Mouse (Mus musculus) mesoderm, embryonic 11.5 days (tissue): Measurements from ENCODE around the gene Hrasls5.

ENCODE experiments used
- DNase-seq: peaks from one replicate; pipeline ENCODE4 v3.0.0-alpha.2; 2012; ENCODE audit warnings: low read depth, low spot score

The Hrasls5 gene

GRCm38 (mm10) chr19:7611942-7612757 is at the start of gene Hrasls5:
Gene Hrasls5, plus strand, starts transcription at chr19:7612541.
- DNase-seq: peak; percentile 14

GRCm38 (mm10) chr19:7562601-7563129 is 49.7 kb upstream of the Hrasls5 start:
- DNase-seq: no peak

GRCm38 (mm10) chr19:7563676-7564075 is 48.7 kb upstream of the Hrasls5 start:
- no peak for DNase-seq

GRCm38 (mm10) chr19:7564457-7564856 is 47.9 kb upstream of the Hrasls5 start:
- no peak for DNase-seq

GRCm38 (mm10) chr19:7566826-7567225 is 45.5 kb upstream of the Hrasls5 start:
- DNase-seq: no peak

GRCm38 (mm10) chr19:7568364-7568763 is 44.0 kb upstream of the Hrasls5 start:
- DNase-seq: peak; percentile 8

- DNase-seq: no peak
These were observed 42.7 kb upstream of the Hrasls5 start for GRCm38 (mm10) chr19:7569650-7570049.

GRCm38 (mm10) chr19:7576180-7576579 is 36.2 kb upstream of the Hrasls5 start:
- DNase-seq: no peak

- DNase-seq: no peak
These were observed 34.6 kb upstream of the Hrasls5 start for GRCm38 (mm10) chr19:7577710-7578109.

GRCm38 (mm10) chr19:7581042-7581441 is 31.3 kb upstream of the Hrasls5 start:
- DNase-seq: no peak

GRCm38 (mm10) chr19:7583101-7583500 is 29.2 kb upstream of the Hrasls5 start:
- peak; percentile 13 for DNase-seq

- no peak for DNase-seq
These were observed 28.7 kb upstream of the Hrasls5 start for GRCm38 (mm10) chr19:7583599-7583998.

- DNase-seq: no peak
These were observed 27.1 kb upstream of the Hrasls5 start for GRCm38 (mm10) chr19:7585279-7585678.

- DNase-seq: no peak
These were observed 26.6 kb upstream of the Hrasls5 start for GRCm38 (mm10) chr19:7585764-7586163.

- no peak for DNase-seq
These were observed 21.5 kb upstream of the Hrasls5 start for GRCm38 (mm10) chr19:7590795-7591194.

GRCm38 (mm10) chr19:7592018-7592417 is 20.3 kb upstream of the Hrasls5 start:
- no peak for DNase-seq

- DNase-seq: peak; percentile 47
These were observed 16.8 kb upstream of the Hrasls5 start for GRCm38 (mm10) chr19:7595534-7595933.

- DNase-seq: no peak
These were observed 13.9 kb upstream of the Hrasls5 start for GRCm38 (mm10) chr19:7598481-7598880.

- no peak for DNase-seq
These were observed 10.8 kb upstream of the Hrasls5 start for GRCm38 (mm10) chr19:7601551-7601950.

GRCm38 (mm10) chr19:7604107-7604506 is 8.2 kb upstream of the Hrasls5 start:
- DNase-seq: no peak

- DNase-seq: no peak
These were observed 7.3 kb upstream of the Hrasls5 start for GRCm38 (mm10) chr19:7605013-7605412.

- DNase-seq: peak; percentile 41
These were observed 6.2 kb upstream of the Hrasls5 start for GRCm38 (mm10) chr19:7605930-7606783.
